Mouse (Mus musculus) urinary bladder, postnatal 10 days (tissue): Measurements from ENCODE around the gene Nck2.

Experiments
- DNase-seq: peaks from one replicate; pipeline ENCODE4 v3.0.0; 2022; ENCODE audit warnings: low spot score

The Nck2 gene

DNA sequence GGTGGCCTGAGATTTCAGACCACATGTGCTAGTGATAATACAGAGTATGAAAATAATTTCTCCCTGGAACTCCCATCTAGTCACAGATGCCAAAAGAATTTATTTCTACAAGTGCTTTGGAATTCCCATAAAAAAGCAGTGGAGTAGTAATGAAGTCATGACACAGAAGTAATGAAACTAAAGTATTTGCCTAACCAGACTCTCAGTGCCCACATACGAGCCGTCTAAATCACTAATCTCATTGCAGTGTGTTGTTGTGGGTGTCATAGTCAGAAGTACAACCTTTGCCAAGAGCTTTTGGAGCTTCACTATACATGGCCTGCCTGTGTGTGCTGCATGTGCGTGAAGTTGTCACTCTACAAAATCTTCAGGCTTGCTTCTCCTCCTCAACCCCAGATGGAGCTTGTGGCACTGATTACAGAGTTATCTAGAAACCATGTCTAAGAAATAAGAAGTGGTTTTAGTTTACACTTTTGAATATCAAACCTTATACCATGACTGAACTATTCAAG lies 130.5 kb downstream of the Nck2 start:
- no peak for DNase-seq

DNA sequence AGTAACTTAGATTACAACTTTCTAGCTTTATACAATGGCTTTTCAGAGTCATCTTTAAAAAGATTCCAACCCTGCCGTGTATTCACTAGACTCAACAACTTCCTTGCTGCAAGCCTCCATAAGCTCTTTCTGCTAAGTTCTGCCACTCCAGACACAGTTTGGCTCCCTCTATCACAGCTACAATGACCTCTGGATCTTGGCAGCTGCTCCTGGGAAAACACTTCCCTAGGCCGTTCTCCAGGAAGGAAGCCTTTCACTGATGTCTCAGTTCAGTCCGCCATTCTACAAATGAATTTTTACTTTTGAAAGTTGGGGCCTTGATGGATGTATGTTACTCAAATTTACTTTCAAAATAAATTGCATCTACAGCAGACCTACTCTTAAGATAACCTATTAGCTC lies 133.0 kb downstream of the Nck2 start:
- no peak for DNase-seq

DNA sequence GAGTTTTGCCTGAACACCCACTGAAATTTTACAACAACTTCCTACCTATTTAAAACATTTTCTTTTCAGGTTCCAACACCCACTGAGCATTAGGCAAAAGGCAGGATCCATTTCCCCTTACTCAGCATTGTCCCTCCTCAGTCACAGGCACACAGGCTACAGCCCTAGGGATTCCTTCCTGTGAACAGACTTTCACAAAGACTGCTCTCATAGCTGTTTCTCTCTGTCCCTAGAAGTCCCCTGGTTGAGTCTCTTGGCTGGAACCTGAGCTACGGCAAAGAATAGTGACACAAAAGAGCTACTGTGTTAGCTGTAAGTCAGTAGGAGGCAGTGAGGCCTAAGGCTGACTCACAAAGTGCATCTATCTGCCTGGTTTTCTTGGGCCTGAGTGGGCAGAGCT lies 139.2 kb downstream of the Nck2 start:
- no peak for DNase-seq

DNA sequence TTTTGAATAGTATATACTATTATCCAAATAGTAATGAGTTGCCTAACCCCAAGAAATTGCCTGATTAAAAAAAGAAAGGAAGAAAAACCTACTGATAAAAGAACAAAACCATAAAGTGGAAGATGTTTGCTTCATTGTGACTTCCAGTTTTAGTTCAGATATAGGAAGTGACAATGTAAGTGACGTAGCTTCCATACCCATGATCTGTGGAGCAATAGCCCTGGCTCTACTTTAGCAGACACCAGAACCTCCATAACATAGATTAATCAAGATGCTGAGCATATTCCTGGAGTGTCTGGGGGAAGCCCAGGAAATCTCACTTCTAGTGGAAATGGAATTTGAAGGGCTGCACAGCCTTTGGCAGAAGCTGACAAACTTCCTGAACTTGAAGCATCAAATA lies 144.6 kb downstream of the Nck2 start:
- DNase-seq = no peak

DNA sequence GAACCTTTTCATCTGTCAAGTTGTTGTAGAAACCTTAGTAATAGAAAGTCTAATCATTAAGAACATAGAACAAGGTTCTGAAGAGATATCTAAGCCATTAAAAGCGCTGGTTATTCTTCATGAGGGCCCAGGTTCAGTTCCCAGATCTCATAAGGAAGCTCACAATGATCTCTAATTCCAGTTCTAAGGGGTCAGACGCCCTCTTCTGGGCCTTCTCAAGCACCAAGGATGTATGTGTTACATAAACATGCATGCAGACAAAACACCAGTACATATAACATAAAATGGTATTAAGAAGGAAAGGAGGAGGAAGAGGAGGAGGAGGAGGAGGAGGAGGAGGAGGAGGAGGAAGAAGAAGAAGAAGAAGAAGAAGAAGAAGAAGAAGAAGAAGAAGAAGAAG lies 145.5 kb downstream of the Nck2 start:
- no peak for DNase-seq

DNA sequence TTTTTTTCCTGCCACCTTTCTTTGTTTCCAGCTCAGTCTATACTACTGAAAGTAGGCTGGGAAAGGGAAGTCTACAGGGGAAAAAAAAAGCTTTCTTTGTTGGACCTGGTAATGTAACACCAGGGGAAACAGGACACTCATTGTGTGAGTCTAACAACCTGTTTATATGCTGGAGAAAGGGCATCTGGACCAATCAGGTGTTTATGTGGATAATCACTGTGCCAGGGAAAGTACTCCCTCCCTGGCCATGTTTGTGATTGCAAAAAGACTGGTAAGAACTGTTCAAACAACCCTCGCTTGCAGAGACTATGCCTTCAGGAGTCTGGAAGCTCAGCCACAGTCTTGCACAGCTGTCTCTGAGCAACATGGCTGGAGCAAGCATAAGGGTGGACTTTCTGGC lies 146.3 kb downstream of the Nck2 start:
- no peak for DNase-seq

DNA sequence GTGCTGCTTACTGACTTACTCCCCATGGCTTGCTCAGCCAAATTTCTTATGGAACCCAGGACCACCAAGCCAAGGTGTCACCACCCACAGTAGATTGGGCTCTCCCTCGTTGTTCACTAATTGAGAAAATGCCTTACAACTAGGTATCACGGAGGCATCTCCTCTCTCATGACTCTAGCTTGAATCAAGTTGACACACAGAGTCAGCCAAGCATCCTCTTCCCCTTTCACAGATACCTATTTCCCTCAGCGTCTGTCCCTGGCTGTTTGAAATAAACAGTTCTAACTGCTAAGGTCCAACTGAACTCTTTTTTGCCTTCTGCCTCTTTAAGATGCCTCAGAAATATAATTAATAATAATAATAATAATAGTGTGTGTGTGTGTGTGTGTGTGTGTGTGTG lies 148.7 kb downstream of the Nck2 start:
- no peak for DNase-seq

DNA sequence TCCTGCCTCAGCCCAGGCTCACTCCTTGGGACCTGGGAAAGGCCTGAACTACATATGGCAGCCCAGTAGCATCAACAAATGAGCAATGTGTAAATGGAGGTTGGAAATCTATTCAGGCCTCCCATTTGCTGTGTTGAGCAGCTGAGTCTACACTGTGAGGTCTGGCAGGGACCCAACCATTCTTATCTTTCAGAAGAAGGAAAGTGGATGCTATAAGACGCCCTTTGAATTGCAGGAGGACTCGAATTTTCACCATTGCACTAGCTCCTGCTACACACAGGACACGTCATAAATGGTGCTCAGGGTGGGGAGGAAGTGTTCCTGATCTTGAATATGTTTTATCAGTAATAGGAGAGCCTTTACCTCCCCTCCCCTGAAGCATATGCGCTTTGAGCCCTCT lies 150.4 kb downstream of the Nck2 start:
- DNase-seq = no peak

DNA sequence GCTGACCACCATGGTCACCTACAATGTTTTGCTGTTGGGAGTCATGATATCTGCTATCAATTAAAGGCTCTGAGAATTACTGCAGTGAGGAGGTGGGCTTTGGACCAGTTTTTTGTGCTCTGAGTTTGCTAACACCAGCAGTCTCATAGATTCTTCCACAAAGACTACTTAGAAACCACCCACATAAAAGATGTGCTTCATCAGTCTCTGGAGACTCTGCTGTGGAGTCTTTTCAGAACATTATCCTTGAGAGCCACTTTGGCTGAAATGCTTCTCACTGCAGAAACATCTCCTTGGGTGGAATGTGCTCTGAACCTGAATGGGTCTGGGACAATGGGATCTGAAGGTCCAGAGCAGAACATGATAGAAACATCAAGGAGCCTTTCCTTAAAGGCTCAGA lies 153.4 kb downstream of the Nck2 start:
- DNase-seq = no peak

DNA sequence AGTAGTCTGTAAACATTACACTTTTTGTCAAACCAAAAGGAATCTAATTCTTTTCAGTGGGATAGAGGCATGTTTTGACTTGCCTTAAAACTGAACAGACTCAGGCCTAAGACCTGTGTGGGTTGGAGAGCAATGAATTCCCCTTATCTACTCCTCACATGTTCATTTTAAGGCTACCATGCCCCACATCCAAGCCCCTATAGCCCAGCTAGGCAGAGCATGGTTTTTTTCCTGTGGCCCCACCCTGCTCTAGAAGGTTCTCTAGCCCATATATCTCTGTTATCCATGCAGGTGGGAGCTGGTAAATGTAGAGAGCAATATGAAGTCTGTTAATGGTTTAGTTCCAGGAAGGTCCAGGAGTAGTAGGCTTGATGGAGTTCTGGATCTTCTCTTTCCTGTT lies 155.1 kb downstream of the Nck2 start:
- no peak for DNase-seq

DNA sequence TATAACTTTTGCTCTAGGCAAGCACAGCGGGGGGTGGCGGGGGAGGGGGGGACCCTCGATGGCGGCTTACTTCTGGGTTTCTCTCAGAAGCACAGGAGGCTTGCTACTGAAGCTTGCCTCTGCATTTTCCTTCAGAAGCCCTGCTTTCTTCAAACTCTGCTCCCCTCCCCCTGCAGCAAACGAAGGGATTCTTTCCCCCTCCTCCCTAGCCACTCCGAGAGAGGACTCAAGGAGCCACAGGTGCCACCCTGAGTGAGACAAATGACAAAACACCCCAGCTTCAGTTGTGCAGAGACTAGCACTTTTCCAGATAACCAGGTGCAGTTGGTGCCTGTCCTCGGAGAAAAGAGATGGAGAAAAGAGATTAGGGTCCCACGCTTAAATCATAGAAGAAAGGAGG lies 156.7 kb downstream of the Nck2 start:
- DNase-seq = no peak

DNA sequence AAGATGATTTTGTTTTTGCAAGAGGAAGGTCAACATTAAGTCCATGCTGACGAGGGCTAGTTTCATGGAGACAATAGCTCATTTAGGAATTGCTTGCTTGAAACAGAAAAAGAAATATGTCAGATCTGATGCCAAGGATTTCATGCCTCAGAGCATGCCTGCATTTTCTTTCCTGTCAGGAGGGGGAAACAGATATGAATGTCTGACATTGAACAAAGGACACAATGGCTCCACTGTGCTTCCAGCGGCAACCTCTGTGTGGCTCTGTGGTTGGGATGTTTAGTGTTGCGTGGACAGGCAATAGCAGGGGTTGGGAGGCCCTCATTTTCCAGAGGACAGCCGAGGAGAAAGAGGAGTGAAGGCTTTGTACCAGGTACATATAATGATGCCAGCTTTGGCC lies 171.6 kb downstream of the Nck2 start:
- no peak for DNase-seq
